Mouse (Mus musculus) forebrain, embryonic 14.5 days (tissue): ENCODE measurements around the gene Spdye4a. TPM values are rescaled to one million over a fixed set of nuclear protein-coding genes. Genes with fewer than 3 reads are reported as not detected.
A peak's percentile ranks its signal among the peaks of the same experiment; 100 is the strongest.
"Not testable (repeated sequence)": the region's sequence is repeated elsewhere in the genome, so short reads cannot be mapped to it uniquely, and the experiment has no call there.

Experiments
- ATAC-seq: fragments of 200-750 bp; cut with Nextera tagmentation; 2 replicates; pipeline ENCODE4 v1.8.0; 2017; ENCODE audit warnings: mild to moderate bottlenecking, moderate library complexity
- DNase-seq: peaks from one replicate; pipeline ENCODE4 v3.0.0-alpha.2; 2015; ENCODE audit warnings: low spot score
- H3K27ac ChIP-seq: fragments of 300-500 bp; sonication (generic); 2 replicates; pipeline ENCODE4 v1.5.1; 2014; ENCODE audit warnings: low read depth, mild to moderate bottlenecking, control low read depth, low read length, moderate library complexity
- H3K27me3 ChIP-seq: fragments of 300-500 bp; sonication (generic); replicated peaks from 2 replicates; pipeline ENCODE4 v1.6.1; 2014; ENCODE audit warnings: low read length, control low read depth, mixed read lengths; ENCODE audit not compliant: control insufficient read depth, insufficient read depth
- H3K36me3 ChIP-seq: fragments of 300-500 bp; sonication (generic); 2 replicates; pipeline ENCODE4 v1.6.1; 2014; ENCODE audit warnings: low read length, control low read depth; ENCODE audit not compliant: control insufficient read depth, insufficient read depth
- H3K4me1 ChIP-seq: fragments of 300-500 bp; sonication (generic); 2 replicates; pipeline ENCODE4 v1.6.1; 2014; ENCODE audit warnings: antibody characterized with exemption, low read length, control low read depth; ENCODE audit not compliant: control insufficient read depth, insufficient read depth
- H3K4me2 ChIP-seq: fragments of 300-500 bp; sonication (generic); 2 replicates; pipeline ENCODE4 v1.6.1; 2014; ENCODE audit warnings: mild to moderate bottlenecking, control low read depth, low read length
- H3K4me3 ChIP-seq: fragments of 300-500 bp; sonication (generic); 2 replicates; pipeline ENCODE4 v1.5.1; 2014; ENCODE audit warnings: low read depth, low read length, control low read depth
- H3K9ac ChIP-seq: fragments of 300-500 bp; sonication (generic); 2 replicates; pipeline ENCODE4 v1.6.1; 2014; ENCODE audit warnings: mild to moderate bottlenecking, low read length, control low read depth, moderate library complexity
- H3K9me3 ChIP-seq: fragments of 300-500 bp; sonication (generic); replicated peaks from 2 replicates; pipeline ENCODE4 v1.6.1; 2016; ENCODE audit warnings: low read length, control low read depth, mixed read lengths; ENCODE audit not compliant: control insufficient read depth
- WGBS: fragments of 180-500 bp; shearing (Covaris S2); extraction: QIAGEN DNeasy Blood & Tissue Kit; methylation state at CpG from one replicate; pipeline ENCODE4 v1.1.7; 2014; 5-methylcytosine and 5-hydroxymethylcytosine counted together
- polyA plus RNA-seq: library from polyadenylated mRNA; unstranded; fragments of >200 nt; fragmentation: Nextera tagmentation; extraction: Ambion mirVana; gene quantifications from 2 replicates; pipeline ENCODE4 v1.2.1, GENCODE M21; 2014

The Spdye4a gene
- polyA plus RNA-seq, 1 experiment from 2014 or later, result not detected

DNA sequence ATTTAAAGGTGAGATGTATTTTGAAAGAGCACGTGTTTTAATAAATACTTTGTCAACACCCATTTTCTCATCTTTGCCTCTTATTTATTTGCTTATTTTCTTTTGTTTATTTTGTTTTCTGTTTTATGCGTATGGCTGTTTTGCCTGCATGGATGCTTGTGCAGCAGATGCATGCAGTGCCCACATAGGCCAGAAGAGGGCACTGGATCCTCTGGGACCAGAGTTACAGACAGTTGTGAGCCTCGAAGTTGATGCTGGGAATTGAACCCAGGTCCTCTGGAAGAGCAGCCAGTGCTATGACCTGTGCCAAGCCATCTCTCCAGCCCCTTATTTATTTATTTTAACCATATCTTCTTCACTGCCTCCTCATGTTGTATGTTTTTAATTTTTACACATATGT, 21.7 kb downstream of the Spdye4a start:
- Histone ChIP-seq H3K9ac (no peak overlapping the region), H3K4me1 (no peaks in the 10 kb centered on the region), H3K27ac (no peak overlapping the region), H3K4me3 (no peak overlapping the region), H3K9me3 (no peaks in the 10 kb centered on the region; the same call in 1 of the 2 replicates), H3K27me3 (no peaks in the 10 kb centered on the region), H3K36me3 (no peaks in the 10 kb centered on the region), H3K4me2 (no peak overlapping the region)
- no peak for ATAC-seq
- WGBS, result 73% methylated on average over 3 of the region's 3 CpGs
- no peak for DNase-seq

DNA sequence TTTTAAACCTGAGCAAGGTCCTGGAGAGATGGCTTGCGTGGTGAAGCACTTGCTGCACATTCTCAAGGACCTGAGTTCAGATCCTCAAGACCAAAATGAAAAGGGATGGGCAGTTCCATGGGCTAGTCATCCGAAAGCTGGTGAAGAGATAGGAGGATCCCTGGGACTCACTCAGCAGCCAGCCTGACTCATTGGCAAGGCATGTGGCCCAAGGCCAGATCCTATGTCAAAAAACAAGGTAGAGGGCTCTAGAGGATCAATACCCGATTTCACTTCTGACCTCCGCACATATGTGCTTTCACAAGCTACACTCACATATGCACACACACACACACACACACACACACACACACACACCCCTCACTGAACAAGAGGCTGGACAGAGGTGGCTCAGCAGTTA, 30.2 kb downstream of the Spdye4a start:
- no peak for DNase-seq
- no peaks in the 10 kb centered on the region for H3K9me3 ChIP-seq

DNA sequence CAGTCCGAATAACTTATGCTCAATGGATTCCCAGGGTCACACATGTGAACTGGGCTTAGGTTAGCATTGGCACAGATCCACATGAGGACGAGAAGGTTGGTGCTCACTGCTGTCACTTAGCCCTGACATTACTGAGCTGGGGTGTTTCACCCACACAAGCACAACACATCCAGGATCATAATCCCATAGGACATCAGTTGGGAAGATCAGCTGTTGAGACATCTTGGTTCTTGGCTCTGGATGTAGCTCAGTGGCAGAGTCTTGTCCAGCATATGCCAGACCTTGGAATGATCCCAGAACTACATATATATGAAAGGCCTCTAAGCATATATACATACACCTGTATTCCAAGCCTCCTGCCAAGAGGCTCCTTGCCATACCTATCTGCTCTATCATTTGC, 31.5 kb downstream of the Spdye4a start:
- no peak overlapping the region for H3K9ac ChIP-seq
- H3K4me1 ChIP-seq, result no peaks in the 10 kb centered on the region
- no peak for DNase-seq
- no peak overlapping the region for H3K4me3 ChIP-seq
- ATAC-seq, result no peak
- 81% methylated on average over 2 of the region's 2 CpGs for WGBS
- H3K27me3 ChIP-seq, result no peaks in the 10 kb centered on the region
- H3K36me3 ChIP-seq, result no peaks in the 10 kb centered on the region
- H3K4me2 ChIP-seq, result no peak overlapping the region
- H3K27ac ChIP-seq, result no peak overlapping the region
- no peaks in the 10 kb centered on the region for H3K9me3 ChIP-seq

More for the DNA sequence above, 30.2 kb downstream of the Spdye4a start:
- no peak for ATAC-seq
- H3K36me3 ChIP-seq, result no peaks in the 10 kb centered on the region
- H3K9ac ChIP-seq, result no peak overlapping the region
- H3K27ac ChIP-seq, result no peak overlapping the region
- no peak overlapping the region for H3K4me2 ChIP-seq
- H3K27me3 ChIP-seq, result no peaks in the 10 kb centered on the region
- no peak overlapping the region for H3K4me3 ChIP-seq
- 92% methylated on average over 4 of the region's 4 CpGs for WGBS
- no peaks in the 10 kb centered on the region for H3K4me1 ChIP-seq

DNA sequence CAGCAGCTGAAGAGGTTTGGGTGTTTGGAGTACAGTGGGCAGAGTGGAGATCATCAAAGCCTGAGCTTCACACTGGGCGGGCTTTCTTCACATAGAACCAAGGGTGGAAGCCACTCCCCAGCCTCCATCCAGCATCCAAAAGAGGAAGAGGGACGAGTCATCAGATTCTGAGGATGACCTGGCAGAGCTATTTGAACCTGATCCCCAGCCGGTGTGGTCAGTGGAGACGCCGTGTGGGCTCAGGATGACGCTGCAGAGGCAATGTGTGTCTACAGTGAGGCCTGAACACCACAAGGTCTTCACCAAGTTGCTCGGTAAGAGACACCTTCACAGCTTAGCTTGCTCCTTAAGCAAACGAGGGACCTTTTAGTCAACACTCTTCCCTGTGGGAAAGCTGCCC, 31.9 kb downstream of the Spdye4a start:
- not testable (repeated sequence) for H3K4me3 ChIP-seq, DNase-seq, H3K36me3 ChIP-seq, H3K4me1 ChIP-seq, H3K9ac ChIP-seq, ATAC-seq, H3K27ac ChIP-seq, H3K27me3 ChIP-seq, H3K9me3 ChIP-seq, H3K4me2 ChIP-seq
- 76% methylated on average over 8 of the region's 8 CpGs for WGBS

DNA sequence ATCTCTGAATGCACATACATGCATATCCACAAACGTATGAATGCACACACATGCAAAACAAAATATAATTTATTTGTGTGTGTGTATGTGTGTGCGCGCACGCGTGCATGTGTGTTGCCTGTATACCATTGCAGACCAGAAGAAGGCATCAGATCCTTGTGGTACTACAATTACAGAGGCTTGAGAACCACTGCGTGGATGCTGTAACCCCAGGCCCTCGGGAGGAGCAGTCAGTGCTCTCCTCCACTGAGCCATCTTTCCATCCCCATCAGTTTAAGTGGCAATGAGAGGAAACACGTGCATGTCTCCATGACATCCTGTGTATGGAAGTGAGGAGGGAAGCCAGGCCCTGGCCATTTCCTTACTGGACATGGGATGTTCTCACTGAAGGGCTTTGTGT, 33.9 kb downstream of the Spdye4a start:
- no peaks in the 10 kb centered on the region for H3K27me3 ChIP-seq
- DNase-seq (no peak), ATAC-seq (no peak)
- no peak overlapping the region for H3K27ac ChIP-seq
- H3K9me3 ChIP-seq, result no peaks in the 10 kb centered on the region
- no peaks in the 10 kb centered on the region for H3K36me3 ChIP-seq
- 91% methylated on average over 8 of the region's 8 CpGs for WGBS
- H3K9ac ChIP-seq, result no peak overlapping the region
- H3K4me1 ChIP-seq, result no peaks in the 10 kb centered on the region
- no peak overlapping the region for H3K4me3 ChIP-seq
- H3K4me2 ChIP-seq, result no peak overlapping the region

DNA sequence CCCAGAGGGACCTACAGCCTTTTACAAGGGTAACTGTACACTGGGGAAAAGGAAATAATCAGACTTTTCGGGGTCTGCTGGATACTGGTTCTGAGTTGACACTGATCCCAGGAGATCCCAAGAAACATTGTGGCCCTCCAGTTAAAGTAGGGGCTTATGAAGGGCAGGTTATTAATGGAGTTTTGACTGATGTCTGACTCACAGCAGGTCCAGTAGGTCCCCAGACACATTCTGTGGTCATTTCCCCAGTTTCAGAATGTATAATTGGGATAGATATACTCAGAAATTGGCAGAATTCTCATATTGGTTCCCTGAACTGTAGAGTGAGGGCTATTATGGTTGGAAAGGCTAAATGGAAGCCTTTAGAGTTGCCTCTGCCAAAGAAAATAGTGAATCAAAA, 38.7 kb downstream of the Spdye4a start:
- H3K4me3 ChIP-seq, H3K4me1 ChIP-seq, H3K36me3 ChIP-seq, H3K4me2 ChIP-seq, DNase-seq, H3K9me3 ChIP-seq, H3K9ac ChIP-seq, H3K27ac ChIP-seq, ATAC-seq, H3K27me3 ChIP-seq: not testable (repeated sequence)
- WGBS, result no CpG with 5 or more reads among the region's 1 CpGs

DNA sequence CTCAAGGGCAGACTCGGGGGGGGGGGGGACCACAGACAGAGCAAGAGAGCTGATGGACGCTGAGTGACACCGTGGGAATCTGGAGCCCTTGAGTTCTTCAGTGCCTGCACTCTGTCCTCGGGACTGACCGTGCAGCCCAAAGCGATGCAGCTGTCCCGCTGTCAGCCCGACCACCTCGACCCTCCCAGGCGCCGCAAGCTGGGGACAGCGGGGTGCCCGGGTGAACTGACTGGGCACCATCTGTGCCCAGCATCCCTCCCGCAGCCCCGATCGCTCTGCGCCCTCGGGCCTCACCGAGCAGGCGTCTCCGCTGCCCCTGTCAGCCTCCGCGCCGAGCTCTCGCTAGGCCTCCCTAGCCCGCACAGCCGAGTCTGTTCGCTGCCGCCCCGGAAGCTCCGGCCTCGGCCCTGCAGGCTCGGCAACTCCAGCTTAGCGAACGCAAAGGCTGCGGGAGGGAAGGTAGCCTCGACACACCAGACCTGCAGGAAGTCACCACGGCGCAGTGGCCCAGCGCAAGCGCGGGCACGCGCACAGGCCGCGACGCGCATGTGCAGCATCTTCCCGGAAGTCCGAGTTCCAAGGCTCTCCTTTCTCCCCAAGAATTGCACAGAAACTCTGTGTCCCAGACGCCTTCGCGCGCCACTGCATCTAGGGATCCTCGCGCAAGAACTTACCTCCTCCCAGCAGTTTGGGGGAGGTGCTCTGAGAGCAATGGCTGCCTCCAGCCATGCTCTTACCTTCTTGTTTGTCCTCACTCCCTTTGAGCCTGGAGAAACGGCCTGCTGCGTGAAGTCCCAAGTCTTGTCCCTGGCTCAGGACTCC, 46.2 kb downstream of the Spdye4a start, which contains the start of the genes Rbak and Spdye4b:
Rbak (minus strand) TSS at position 521 of the 822 bp plus-strand sequence.
Spdye4b (plus strand) TSS at position 763 of the 822 bp plus-strand sequence.
- Histone ChIP-seq H3K27me3 (no peaks in the 10 kb centered on the region), H3K4me3 (peak within 1 kb of the TSS; percentile 85), H3K27ac (peak within 1 kb of the TSS; percentile 84), H3K9me3 (no peaks in the 10 kb centered on the region; the same call in 1 of the 2 replicates), H3K4me2 (peak within 1 kb of the TSS; percentile 84), H3K36me3 (peaks cover 29% of the 10 kb centered on the region), H3K4me1 (peaks cover 11% of the 10 kb centered on the region), H3K9ac (peak within 1 kb of the TSS; percentile 93)
- under 1% methylated on average over 54 of the region's 58 CpGs for WGBS
- ATAC-seq (peak; percentile 98), DNase-seq (peak; percentile 99)

DNA sequence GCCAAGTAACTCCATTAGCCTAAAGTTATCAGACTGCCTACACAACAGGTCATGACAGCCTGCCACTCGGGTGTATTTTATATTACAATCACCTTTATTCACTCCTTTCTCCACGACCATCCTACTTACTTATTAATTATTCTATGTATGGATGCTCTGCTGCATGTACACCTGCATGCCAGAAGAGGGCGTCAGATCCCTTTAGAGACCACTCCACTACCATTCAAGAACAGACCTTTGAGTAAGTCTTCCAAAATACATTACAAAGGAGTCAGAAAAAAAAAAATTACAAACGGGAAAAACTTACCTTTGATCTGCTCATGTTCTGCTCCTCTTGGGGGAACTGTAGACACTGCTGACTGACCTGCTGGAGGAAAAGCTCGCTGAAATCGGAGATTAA, 47.5 kb downstream of the Spdye4a start:
- no peak for ATAC-seq
- Histone ChIP-seq H3K4me1 (peaks cover 11% of the 10 kb centered on the region), H3K4me2 (peak overlapping the region; percentile 84), H3K9ac (peak overlapping the region; percentile 93; the same call in 1 of the 2 replicates), H3K4me3 (no peak overlapping the region), H3K36me3 (peaks cover 42% of the 10 kb centered on the region), H3K9me3 (no peaks in the 10 kb centered on the region; the same call in 1 of the 2 replicates), H3K27me3 (no peaks in the 10 kb centered on the region), H3K27ac (no peak overlapping the region)
- DNase-seq, result peak; percentile 42
- 40% methylated on average over 6 of the region's 6 CpGs for WGBS

DNA sequence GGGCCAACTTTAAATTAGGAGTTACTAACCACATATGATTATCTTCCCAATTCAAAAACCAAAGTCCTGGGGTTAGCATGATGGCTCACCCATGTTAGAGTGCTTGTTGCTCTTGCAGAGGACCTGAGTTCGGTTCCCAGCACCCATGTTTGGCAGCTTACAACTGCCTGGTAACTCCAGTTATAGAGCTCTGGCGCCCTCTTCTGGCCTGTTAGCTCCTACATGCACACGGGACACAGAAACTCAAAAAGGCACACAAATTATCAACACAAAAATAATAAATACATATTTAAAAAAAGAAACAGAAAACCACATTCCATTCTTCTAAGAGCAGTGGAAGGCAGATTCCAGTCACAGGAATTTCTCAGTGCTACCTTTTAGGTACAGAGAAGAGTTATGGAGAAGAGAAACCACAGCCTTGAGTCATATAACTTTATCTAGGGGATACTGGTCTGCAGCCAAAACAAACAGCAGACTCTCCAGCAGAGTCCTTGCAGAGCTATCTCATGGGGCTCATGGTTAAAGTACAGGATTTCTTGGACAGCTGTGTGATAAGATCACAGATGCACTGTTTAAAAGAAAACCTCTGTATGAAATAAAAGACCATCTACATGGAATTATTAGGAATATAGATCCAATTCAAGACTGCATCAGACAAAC, 49.0 kb downstream of the Spdye4a start:
- H3K4me3 ChIP-seq, result no peak overlapping the region
- H3K9me3 ChIP-seq, result no peaks in the 10 kb centered on the region; the same call in 1 of the 2 replicates
- no peak for ATAC-seq
- H3K27ac ChIP-seq, result no peak overlapping the region
- no peak overlapping the region for H3K4me2 ChIP-seq
- no peaks in the 10 kb centered on the region for H3K27me3 ChIP-seq
- 89% methylated on average over 3 of the region's 3 CpGs for WGBS
- H3K36me3 ChIP-seq, result peaks cover 57% of the 10 kb centered on the region
- DNase-seq, result no peak
- peaks cover 11% of the 10 kb centered on the region for H3K4me1 ChIP-seq
- no peak overlapping the region for H3K9ac ChIP-seq
